Mouse (Mus musculus) cerebellum, adult 11 months (tissue): ENCODE measurements around the gene Sept6.

Experiments
- DNase-seq: peaks from one replicate; pipeline ENCODE4 v3.0.0; 2022

Sept6 gene

DNA sequence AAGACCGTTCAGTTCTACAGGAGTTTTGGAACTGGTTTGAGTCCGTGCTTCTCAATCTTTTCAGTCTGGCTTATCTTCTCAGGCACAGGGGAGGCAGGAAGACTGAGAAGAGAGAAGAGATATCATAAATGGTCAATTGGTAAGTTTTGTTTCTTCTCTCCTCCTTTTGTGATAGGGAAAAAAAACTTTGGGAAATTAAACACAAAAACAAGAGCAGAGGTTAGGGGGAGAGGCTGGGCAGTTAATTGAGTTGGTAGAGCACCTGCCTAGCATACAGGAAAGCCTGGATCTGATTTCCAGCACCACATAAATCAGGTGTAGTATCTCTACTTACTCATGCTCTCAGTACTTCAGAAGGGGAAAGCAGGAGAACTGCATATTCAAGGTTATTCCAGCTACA is at the start of gene Sept6:
Gene Sept6, minus strand, starts transcription at position 101 of the 400 bp plus-strand sequence.
- no peak for DNase-seq

DNA sequence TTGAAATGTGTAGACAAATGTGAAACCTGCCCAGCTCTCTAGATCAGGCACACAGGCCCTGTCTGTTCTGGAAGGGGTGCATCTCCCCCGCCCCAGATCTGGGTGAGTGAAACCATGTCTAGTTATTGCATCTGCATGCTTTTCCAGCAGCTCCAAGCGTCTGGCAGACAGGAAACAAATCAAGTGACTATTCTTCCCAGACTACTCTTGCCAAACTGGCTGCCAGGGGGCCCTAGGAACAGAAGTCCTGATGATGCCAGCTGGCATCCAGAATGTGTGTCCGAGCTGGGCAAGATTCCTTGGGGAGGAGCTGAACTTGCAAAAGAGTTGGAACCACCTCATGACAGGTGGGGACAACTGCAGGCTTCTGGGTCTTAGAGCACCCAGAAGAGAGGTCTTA is 36.8 kb upstream of the Sept6 start:
- no peak for DNase-seq

DNA sequence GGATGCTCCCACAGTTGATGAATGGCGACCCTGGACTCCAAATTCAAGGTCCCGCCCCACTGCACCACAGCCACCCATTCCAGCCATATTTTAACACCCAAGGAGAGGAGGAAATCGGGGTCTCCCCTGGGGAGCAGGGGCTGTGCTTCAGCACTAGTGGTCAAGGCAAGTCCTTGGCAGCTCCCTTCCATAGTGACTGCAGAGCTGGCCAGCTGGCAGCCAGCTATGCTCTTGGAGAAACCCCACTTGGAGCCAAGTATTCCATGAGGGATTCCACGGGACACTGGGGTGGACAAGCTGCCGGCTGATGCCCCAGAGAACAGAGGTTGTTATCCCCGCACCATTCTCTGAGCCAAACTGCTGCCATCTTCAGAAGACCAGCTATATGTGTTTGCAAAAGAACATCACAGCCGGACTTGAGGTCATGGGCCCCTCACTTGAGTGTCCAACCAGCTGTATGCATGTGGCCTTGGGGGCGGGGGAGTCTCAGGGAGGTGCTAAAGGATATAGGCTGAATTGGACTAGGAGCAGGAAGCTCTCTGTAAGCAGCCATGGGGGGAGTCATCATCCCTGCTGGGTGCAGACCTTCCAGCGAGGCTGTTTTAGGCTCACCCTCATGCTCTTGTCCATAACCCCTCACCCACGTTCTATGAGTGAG is 32.2 kb upstream of the Sept6 start:
- DNase-seq, result no peak

DNA sequence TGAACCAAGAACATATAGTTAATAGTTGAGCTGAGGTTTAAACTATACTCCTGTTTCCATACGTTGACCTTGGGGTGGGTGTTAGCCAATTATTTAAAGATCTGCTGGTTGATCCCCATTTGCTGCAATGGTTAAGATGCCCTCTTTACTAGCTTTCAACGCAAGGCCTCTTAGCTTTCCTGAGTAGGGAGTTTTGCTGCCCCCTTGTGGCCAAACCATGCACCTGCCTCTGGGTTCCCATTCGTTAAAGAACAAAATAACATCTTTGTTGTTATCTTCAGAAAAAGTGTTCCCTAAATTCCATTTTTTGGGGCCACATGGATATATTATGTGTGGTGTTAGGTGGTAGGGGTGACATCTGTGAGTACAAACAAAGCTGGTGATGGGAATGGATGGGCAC is 31.1 kb upstream of the Sept6 start:
- DNase-seq, result peak; percentile 47

DNA sequence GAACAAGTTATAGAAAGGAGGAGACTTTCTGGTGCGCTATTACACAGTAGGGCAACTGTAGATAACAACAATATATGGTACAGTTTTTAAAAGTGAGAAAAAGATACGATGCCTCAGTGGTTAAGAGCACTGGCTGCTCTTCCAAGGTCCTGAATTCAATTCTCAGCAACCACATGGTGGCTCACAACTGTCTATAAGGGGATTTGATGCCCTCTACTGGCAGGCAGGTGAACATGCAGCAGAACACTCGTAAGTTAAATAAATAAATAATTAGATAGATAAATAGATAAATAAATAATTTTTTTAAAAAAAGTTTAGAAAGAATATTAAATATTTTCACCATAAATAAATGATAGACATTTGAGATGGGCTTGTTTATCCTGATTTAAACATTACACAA is 27.5 kb upstream of the Sept6 start:
- DNase-seq, result no peak

DNA sequence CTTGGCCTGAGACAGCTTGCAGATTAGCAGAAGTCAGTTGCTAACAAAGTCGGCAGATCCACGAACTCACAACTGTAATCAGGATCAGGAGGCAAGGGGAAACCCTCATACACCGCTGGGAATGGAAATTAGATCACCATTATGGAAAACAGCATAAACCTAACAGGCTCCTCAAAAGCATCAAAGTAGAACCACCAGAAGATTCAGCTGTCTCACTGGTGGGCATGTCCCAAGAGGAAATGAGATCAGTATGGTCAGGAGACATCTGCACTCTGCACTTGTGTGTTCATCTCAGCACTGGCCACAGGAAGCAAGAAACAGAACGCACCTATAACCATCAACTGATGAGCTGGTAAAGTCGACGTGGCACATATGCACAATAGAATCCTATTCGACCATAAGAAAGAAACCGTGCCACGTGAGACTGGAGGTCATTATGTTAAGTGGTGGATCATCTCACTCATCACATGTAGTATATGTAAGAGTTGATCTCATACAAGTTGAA is 26.6 kb upstream of the Sept6 start:
- DNase-seq, result no peak

DNA sequence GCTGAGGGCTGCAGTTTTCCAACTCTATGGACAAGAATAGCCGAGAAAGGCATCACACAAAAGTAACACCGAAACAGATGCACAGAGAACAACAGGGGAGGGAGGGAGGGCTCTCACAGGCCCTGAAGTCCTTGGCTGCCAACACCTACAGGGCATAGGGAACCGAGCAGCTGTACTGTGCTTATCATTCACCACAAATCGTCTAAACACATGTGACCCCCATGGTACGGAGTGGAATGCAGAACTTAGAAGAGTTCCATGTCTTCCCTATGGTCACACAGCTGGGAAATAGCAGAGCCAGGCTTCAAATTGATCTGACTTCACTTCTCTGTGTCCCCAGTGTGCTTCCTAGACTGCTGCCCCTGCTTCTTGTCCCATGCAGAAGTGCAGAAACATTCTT is 22.3 kb upstream of the Sept6 start:
- no peak for DNase-seq

DNA sequence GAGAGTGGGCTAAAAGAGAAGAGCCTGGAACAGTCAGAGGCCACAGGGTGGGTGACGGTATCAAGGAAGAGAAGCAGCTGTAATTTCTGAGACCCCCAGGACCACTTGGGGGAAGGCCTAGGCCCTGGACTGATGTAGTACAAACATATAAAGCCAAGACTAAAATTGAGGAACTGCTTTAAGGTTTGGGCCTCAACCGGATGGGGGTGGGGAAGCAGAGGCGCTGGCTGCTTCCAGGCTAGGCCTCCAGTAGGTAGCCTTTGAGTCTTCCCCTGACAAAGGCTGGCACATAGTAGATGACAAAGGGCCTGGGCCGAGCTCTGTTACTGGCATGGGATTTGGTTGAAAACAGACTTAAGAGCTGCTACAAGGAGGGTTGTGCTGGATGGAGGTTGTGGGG is 555 bp downstream of the Sept6 start:
- DNase-seq, result no peak

DNA sequence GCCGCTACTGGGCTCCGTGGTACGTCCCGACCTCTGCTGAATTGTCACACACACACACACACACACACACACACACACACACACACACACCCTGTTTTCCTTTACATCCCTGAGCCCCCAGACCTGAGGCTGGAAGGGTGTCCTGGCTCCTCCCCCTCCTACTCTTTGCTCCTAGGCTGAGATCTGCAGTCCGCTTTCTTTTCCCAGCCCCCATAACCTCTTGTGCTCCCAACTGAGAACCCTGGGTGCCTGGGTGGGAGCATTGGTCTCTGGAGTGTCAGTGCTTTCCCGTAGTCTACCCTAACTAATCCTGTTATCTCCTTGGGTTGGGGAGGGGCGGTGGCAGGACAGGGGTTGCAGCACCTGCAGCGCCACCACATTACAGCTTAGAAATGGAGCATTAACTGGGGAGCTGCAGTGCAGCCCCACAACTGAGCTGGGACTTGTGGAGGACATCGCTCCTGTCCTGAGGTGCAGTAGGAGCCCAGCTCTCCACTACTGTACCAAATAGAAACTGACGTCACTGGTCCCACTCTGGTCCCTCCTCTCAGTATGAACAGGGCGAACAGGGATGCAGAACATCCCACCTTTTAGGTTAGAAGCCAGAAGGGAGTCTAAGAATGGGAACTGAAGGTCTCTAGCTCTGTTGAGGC is 1.7 kb downstream of the Sept6 start:
- no peak for DNase-seq

DNA sequence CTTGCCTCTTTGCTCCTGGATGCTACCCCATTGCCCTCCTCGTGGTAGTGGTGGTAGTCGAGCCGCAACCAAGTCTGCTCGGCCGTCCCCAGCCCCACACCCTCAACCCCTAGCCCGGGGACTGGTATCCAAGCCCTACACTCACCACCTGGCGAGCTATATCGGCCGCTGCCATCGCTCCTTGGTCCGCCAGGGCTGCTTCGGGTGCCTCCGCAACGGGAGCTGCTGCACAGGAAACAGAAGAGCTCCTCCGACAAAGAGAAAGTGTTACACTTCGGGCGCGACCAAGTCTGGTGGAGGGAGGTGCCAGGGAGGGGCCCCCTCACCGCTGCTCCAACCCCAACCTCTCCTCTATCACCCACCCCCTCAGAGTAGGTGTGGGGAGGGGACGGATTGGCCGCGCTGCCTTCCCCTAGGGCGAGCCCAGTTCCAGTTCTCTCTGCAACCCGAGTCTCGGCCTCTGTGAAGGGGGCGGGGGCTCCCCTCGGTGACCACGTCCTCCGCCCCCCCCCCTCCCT is 2.3 kb downstream of the Sept6 start:
- peak; percentile 54 for DNase-seq

DNA sequence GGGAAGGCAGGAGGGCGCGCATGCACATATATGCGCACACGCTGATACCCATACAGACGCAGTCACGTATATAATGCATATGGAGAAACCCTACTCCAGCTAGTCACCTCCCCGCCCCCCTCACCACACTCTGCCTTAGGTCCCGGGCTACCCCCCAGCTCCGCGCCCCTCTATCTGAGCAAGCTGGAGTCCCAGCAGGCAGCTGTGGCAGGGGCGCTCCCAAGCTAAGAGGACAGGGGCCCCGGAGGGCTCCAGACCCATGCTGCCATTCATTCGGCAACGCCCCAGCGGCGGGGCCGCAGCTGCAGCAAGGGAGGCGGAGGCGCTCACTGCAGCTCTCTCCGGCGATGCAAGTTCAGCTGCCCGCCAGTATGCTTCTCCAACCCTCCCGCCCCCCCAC is 2.8 kb downstream of the Sept6 start:
- DNase-seq, result no peak

DNA sequence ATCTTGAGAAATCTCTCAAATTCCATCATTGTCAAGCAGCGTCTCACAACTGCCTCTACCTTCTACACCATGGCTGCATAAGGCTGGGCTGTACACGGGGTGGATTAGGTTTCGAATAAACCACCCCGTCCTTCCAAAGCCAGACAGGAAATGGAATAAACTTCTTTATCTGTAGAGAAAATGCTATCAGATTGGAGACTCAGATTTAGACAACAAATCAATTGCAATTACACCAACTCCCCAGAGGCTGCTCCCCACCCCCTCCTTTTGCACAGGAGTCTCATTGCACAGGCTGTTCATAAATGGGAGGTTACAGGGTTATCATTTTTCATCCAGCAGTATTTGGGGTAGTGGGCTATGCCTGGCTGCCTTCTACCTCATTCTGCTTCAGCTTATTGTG is 3.7 kb downstream of the Sept6 start:
- DNase-seq, result no peak

DNA sequence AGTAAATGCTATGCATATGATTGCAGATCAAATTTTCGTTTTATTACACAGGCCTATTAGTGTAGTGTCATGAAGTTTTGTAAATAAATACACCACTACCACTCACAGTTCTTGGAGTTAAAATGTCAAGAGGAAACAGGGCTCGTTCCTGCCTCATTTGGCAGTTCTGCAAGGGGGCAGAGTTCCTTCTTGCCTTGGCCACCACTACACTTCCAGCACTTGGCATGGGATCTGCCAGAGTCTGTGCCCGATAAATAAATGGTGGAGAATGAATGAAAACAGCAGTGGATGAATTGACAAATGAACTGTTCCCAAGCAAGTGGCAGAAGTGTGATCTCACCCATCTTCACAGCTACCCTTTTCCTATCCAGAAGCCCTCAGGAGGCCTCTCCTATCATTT is 6.6 kb downstream of the Sept6 start:
- DNase-seq, result no peak

DNA sequence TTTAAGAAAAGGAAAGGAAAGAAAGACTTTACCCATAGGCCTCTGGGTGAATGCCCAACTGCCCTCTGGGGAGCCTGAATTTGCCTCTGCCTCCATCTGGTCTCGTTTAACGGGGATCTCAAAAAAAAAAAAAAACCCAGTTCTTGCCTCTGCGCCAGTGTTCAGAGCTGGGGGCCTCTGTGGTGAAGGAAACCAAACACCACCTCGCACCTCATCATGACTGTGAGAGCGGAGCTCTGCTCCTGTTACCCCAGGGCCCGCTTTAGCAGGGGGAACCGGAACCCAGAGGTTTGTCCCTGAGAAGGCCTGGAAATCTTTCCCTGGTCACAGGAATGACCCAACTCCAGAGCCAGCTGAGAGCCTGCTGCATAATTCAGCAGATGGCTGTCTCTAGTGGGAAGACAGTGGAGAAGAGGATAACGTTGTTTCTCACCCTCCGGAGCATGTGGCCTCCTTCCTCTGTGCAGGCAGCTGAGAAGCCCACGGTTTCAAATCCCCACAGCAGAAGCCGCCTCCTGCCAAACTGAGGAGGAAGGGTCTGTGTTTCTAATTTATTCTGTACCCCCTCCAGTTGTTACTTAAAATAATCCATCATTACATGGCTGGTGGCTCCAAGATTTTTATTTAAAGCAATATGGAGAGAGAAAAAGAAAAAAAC is 7.8 kb downstream of the Sept6 start:
- no peak for DNase-seq

DNA sequence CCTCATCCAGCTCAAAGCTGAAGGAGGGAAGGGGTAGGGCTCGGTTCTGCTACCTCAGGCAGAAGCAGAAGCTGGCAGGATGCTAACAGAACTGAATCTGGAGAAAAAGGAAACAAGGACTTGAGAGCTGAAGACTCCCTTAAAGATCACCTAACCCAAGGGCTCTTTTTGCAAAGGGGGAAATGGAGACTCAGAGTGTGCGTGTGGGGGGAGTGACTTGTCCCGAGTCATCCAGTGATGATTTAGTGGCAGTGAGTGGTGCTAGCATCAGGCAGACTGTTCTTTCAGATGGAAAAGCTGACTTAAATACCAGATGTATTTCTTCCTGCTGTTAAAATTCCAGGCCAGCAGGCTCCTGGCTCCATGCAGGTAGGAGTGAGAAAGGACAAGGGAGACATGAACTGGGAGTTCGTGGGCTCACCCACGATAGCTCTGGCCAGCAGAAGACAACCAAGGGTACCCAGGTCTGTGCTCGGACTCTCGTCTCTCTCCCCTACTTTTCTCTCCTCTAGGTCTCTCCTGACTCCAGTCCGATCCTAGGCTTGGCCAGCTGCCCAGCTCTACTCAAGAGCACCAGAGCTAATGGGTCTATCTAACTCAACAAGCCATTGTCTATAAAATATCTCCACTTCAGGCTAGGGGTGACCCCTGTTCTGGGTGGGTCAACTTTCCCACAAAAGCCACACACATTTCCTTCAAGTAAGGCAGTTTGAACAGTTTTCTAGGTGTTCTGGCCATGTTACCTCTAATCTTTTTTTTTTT is 8.5 kb downstream of the Sept6 start:
- DNase-seq, result no peak

DNA sequence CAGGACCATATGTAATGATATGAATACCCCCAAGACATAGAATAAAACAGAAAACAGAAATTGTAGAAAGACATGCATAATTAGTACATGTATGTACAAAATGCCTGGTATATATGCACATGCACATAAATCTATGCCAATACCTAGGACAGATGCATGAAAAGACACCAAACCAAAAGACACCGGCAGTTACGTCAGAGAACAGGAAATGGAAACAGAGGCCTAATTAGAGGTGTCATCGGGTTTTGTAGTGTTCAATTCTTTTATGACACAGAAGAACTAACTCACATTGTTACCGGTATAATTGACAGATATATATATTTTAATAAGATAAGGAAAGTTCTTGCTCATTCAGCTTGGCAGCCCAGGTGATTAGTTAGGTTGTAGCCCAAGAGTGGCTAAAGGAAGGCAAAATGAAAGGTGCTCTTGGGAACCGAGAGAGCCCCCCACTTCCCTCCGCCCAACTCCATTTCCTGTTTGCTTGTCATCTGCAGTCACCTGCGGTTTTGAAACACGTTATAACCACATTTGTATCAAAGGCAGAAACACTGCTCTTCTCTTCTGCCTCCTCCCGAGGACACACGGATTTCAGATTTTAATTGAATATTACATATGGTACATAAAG is 10.9 kb downstream of the Sept6 start:
- no peak for DNase-seq

DNA sequence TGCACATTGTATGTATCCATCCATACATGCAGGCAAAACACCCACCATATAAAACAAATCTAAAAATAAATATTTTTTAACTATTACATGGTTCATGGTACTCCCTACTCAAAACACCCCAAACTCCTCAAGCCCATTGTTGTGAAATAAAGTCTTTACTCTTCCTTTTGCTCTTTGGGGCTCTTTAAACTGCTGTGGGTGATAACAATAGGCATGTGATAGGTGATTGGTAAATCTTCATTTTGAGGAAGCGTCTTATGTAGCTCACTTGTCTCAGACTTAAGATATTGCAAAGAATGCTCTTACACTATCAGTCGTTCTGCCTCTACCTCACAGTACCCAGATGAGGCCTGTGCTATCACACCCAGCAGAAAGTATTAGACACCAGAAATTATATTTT is 13.7 kb downstream of the Sept6 start:
- no peak for DNase-seq

DNA sequence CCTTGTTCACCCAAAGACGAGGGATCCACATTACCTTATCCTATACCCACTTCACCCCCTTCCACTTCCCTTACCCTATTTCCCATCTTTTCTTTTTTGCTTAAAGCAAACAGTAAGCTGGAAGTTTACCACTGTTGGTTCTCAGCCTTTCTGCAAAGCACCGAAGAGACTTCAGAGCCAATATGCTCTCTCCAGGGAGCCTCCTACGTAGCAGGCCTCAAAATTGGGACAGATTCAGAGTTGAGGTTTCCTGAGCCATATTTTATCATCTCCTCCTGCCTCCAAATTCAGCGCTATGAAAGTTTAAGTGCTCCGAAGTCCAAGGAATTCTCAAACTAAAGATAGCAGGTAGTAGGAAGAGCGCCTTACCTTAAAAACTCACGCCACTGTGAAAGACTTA is 14.6 kb downstream of the Sept6 start:
- no peak for DNase-seq

DNA sequence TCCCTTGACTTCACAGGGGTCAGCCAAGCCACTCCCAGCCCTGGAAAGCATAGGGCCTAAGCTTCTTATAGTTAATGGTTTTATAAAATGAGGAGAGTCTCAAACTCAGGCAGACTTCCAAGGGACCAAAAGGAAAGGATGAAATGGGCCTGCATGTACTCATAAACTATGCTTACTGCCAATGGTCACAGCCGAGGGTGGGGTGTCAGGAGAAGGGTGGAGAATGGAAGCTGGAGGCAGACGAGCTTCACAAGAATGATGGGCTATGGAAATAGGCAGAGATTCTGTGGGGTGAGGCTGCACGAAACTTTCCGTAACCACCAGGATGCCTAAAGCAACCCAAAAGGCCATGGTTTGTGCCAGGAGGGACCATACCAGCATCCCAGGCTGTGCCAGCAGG is 15.3 kb downstream of the Sept6 start:
- DNase-seq, result no peak

DNA sequence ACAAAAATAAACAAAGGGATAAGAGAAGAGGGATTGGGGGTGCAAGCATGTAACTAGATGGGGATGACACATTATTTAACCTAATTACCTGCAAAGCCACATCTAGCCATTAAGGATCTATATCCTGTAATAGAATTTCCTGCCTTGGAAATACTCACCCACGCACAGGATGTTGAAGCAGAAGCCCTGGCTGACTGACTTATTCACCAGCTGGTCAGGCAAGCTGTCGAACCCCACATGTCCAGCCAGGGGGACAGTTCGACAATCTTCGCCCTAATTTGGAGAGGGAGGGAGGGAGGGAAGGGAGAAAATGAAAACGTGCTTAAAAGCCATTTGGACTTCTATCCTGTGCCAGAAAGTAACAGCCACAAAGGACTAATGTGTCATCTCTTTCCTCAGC is 16.7 kb downstream of the Sept6 start:
- peak; percentile 34 for DNase-seq

DNA sequence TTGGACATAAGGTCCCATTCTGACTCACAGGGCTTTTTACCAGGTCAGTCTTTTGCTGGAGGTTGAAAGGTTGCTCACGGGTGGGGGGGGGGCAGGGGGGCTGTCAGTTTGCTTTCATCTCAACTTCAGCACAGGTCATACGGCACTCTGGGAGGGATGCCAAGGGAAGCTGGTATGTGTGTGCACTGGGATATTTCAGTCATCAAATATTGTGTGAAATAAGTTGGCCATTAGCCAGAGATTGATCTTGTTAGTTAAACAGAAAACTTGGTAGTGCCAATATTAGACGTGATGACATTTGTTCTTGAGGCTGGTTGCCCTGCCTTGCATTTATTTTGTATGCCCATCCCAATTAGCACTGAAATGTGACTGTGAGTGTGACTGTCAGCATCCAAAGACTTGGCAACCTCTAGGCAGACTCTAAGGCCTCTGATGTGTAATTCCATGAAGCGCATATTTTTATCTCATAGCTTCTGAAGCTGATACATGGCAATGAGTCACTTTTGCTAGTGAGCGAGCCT is 18.6 kb downstream of the Sept6 start:
- no peak for DNase-seq

DNA sequence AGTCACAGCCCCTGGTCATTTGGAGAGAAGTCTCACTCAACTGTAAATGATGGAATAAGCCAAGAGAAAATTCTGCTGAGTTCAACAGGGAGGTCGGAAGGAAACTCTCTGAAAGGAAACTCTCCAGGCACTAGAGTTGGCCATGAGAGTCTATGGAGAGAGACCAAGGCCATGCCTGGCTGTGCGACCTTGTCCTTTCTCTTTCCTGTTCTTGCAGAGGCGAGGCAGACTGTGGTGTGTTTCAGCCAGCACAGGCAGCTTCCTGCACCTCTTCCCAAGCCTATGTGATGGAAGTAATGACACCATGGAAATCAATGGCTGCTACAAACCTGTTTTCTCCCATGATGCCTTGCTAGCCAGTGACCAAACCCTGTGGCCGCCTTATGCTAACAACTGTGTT is 20.4 kb downstream of the Sept6 start:
- no peak for DNase-seq

DNA sequence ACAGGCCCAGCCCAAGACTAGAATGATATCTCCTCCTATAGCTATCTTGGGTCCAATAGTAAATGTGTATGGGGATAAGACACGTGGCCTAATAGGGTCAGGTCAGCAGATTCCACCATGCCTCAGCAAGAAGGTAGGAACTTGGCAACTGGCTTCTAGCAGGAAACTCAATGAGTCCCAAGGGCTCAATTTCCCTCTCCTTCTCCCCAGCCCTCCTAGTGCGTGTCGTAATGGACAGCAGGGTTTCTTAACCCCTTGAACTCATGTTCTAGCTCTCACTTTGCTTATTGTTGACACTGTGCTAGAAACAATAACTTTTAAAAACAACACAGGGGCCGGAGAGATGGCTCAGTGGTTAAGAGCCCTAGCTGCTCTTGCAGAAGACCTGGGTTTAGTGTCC is 22.1 kb downstream of the Sept6 start:
- DNase-seq, result no peak
